Mouse (Mus musculus): ENCODE results near the gene Adrb1. TPM values are rescaled to one million over a fixed set of nuclear protein-coding genes. Genes with fewer than 3 reads are reported as not detected.

The Adrb1 gene
- polyA plus RNA-seq, 1 experiment from 2014 or later = 1.2 TPM

- Histone ChIP-seq H3K9ac (no peak overlapping the region), H3K4me1 (ENCODE audit: insufficient read depth) (peaks cover 8% of the 10 kb centered on the region; the same call in 1 of the 2 replicates), H3K4me2 (no peak overlapping the region), H3K27me3 (ENCODE audit: insufficient read depth, low read length) (no peaks in the 10 kb centered on the region), H3K4me3 (ENCODE audit: low read depth, low read length) (no peak overlapping the region), H3K27ac (ENCODE audit: low read depth) (no peak overlapping the region), H3K9me3 (ENCODE audit: low read depth, low read length) (no peaks in the 10 kb centered on the region), H3K36me3 (ENCODE audit: insufficient read depth) (no peaks in the 10 kb centered on the region)
- WGBS = 62% methylated on average over 6 of the region's 6 CpGs
- DNase-seq = no peak
- ATAC-seq (ENCODE audit: insufficient read depth) = no peak
- no peak for TF ChIP-seq CTCF (IDR thresholded peaks at IDR 0.05; ENCODE audit: low read depth)
Observed at GRCm38 (mm10) chr19:56689493-56689892, 32.5 kb upstream of the Adrb1 start.

GRCm38 (mm10) chr19:56691103-56691502, 30.9 kb upstream of the Adrb1 start:
- DNase-seq (no peak), ATAC-seq (ENCODE audit: insufficient read depth) (no peak)
- Histone ChIP-seq H3K4me3 (ENCODE audit: low read depth, low read length) (no peak overlapping the region), H3K4me1 (ENCODE audit: insufficient read depth) (peaks cover 8% of the 10 kb centered on the region; the same call in 1 of the 2 replicates), H3K4me2 (no peak overlapping the region), H3K27ac (ENCODE audit: low read depth) (no peak overlapping the region), H3K9ac (no peak overlapping the region), H3K9me3 (ENCODE audit: low read depth, low read length) (no peaks in the 10 kb centered on the region), H3K36me3 (ENCODE audit: insufficient read depth) (no peaks in the 10 kb centered on the region), H3K27me3 (ENCODE audit: insufficient read depth, low read length) (no peaks in the 10 kb centered on the region)
- no peak for TF ChIP-seq CTCF (IDR thresholded peaks at IDR 0.05; ENCODE audit: low read depth)
- 89% methylated on average over 3 of the region's 3 CpGs for WGBS

- Histone ChIP-seq H3K27ac (ENCODE audit: low read depth) (no peak overlapping the region), H3K9me3 (ENCODE audit: low read depth, low read length) (no peaks in the 10 kb centered on the region), H3K4me2 (no peak overlapping the region), H3K9ac (no peak overlapping the region), H3K4me3 (ENCODE audit: low read depth, low read length) (no peak overlapping the region), H3K27me3 (ENCODE audit: insufficient read depth, low read length) (no peaks in the 10 kb centered on the region), H3K36me3 (ENCODE audit: insufficient read depth) (no peaks in the 10 kb centered on the region), H3K4me1 (ENCODE audit: insufficient read depth) (0 out of 2 replicates have a peak, but pooled peaks cover 4% of the 10 kb centered on the region)
- no peak for TF ChIP-seq CTCF (IDR thresholded peaks at IDR 0.05; ENCODE audit: low read depth)
- DNase-seq (no peak), ATAC-seq (ENCODE audit: insufficient read depth) (no peak)
- 36% methylated on average over 5 of the region's 5 CpGs for WGBS
Observed at GRCm38 (mm10) chr19:56692451-56692850, 29.5 kb upstream of the Adrb1 start.

GRCm38 (mm10) chr19:56697370-56698144, 24.4 kb upstream of the Adrb1 start:
- H3K4me1 ChIP-seq (ENCODE audit: insufficient read depth) = no peaks in the 10 kb centered on the region
- H3K9me3 ChIP-seq (ENCODE audit: low read depth, low read length) = no peaks in the 10 kb centered on the region
- DNase-seq (no peak), ATAC-seq (ENCODE audit: insufficient read depth) (no peak)
- TF ChIP-seq CTCF (IDR thresholded peaks at IDR 0.05; ENCODE audit: low read depth) = no peak
- H3K9ac ChIP-seq = no peak overlapping the region
- H3K27ac ChIP-seq (ENCODE audit: low read depth) = no peak overlapping the region
- H3K36me3 ChIP-seq (ENCODE audit: insufficient read depth) = no peaks in the 10 kb centered on the region
- H3K27me3 ChIP-seq (ENCODE audit: insufficient read depth, low read length) = no peaks in the 10 kb centered on the region
- WGBS = 74% methylated on average over 20 of the region's 20 CpGs
- H3K4me2 ChIP-seq = no peak overlapping the region
- H3K4me3 ChIP-seq (ENCODE audit: low read depth, low read length) = no peak overlapping the region

GRCm38 (mm10) chr19:56700848-56701247, 21.2 kb upstream of the Adrb1 start:
- no peaks in the 10 kb centered on the region for H3K36me3 ChIP-seq (ENCODE audit: insufficient read depth)
- H3K9ac ChIP-seq = no peak overlapping the region
- no peak overlapping the region for H3K27ac ChIP-seq (ENCODE audit: low read depth)

GRCm38 (mm10) chr19:56701404-56702033, 20.5 kb upstream of the Adrb1 start:
- no peaks in the 10 kb centered on the region for H3K9me3 ChIP-seq (ENCODE audit: low read depth, low read length)
- ATAC-seq (ENCODE audit: insufficient read depth) = no peak
- H3K4me1 ChIP-seq (ENCODE audit: insufficient read depth) = peaks cover 11% of the 10 kb centered on the region; the same call in 1 of the 2 replicates
- no peaks in the 10 kb centered on the region for H3K27me3 ChIP-seq (ENCODE audit: insufficient read depth, low read length)
- H3K27ac ChIP-seq (ENCODE audit: low read depth) = no peak overlapping the region
- no peak overlapping the region for H3K4me3 ChIP-seq (ENCODE audit: low read depth, low read length)
- H3K9ac ChIP-seq = no peak overlapping the region
- no peaks in the 10 kb centered on the region for H3K36me3 ChIP-seq (ENCODE audit: insufficient read depth)
- H3K4me2 ChIP-seq = no peak overlapping the region
- no peak for DNase-seq
- TF ChIP-seq CTCF (IDR thresholded peaks at IDR 0.05; ENCODE audit: low read depth) = no peak
- 72% methylated on average over 8 of the region's 8 CpGs for WGBS

More at GRCm38 (mm10) chr19:56700848-56701247, 21.2 kb upstream of the Adrb1 start:
- H3K27me3 ChIP-seq (ENCODE audit: insufficient read depth, low read length) = no peaks in the 10 kb centered on the region
- WGBS = 51% methylated on average over 10 of the region's 10 CpGs
- ATAC-seq (ENCODE audit: insufficient read depth) (no peak), DNase-seq (peak; percentile 38)
- H3K4me3 ChIP-seq (ENCODE audit: low read depth, low read length) = no peak overlapping the region
- H3K4me1 ChIP-seq (ENCODE audit: insufficient read depth) = peaks cover 11% of the 10 kb centered on the region; the same call in 1 of the 2 replicates
- H3K4me2 ChIP-seq = no peak overlapping the region
- no peaks in the 10 kb centered on the region for H3K9me3 ChIP-seq (ENCODE audit: low read depth, low read length)
- no peak for TF ChIP-seq CTCF (IDR thresholded peaks at IDR 0.05; ENCODE audit: low read depth)

GRCm38 (mm10) chr19:56702039-56702438, 20.0 kb upstream of the Adrb1 start:
- Histone ChIP-seq H3K9me3 (ENCODE audit: low read depth, low read length) (no peaks in the 10 kb centered on the region), H3K27ac (ENCODE audit: low read depth) (no peak overlapping the region), H3K27me3 (ENCODE audit: insufficient read depth, low read length) (no peaks in the 10 kb centered on the region), H3K4me1 (ENCODE audit: insufficient read depth) (peaks cover 11% of the 10 kb centered on the region; the same call in 1 of the 2 replicates), H3K4me2 (no peak overlapping the region), H3K4me3 (ENCODE audit: low read depth, low read length) (no peak overlapping the region), H3K36me3 (ENCODE audit: insufficient read depth) (no peaks in the 10 kb centered on the region), H3K9ac (no peak overlapping the region)
- ATAC-seq (ENCODE audit: insufficient read depth) (no peak), DNase-seq (no peak)
- TF ChIP-seq CTCF (IDR thresholded peaks at IDR 0.05; ENCODE audit: low read depth) = no peak
- 92% methylated on average over 6 of the region's 6 CpGs for WGBS

Data from lung, embryonic 14.5 days (tissue).